19 mouse cellular contexts compared by ENCODE assay signal in genomic region chrX:75372666-75373425, GRCm38 (mm10). TPM values are rescaled to one million over a fixed set of nuclear protein-coding genes. Genes with fewer than 3 reads are reported as not detected.
DNase-seq lines count a peak whose midpoint lies in the region; ATAC-seq and TF ChIP-seq lines count a peak whose summit lies in the region.
"Had no signal": no experiment of that assay in that cellular context is flagged by ENCODE, and none has a peak within 500 bp of the region (broad histone marks: within the 10 kb centered on the region; RNA-seq: fewer than 3 reads in every experiment).

No protein-coding gene starts in this region.

- DNase-seq in embryonic facial prominence, embryonic 14.5 days (ENCODE audit: low spot score), result peak; percentile 27
- no peak for DNase-seq in embryonic facial prominence, embryonic 10.5 days (ENCODE audit: low spot score)
- DNase-seq in kidney, adult 9 months, result peak; percentile 56
- no peak for DNase-seq in kidney, postnatal 4 days
- no peak for DNase-seq in lung, postnatal 4 days
- DNase-seq in cerebellum, adult 2 months, result no peak
- DNase-seq: cerebellum, postnatal 25 days; gastrocnemius, postnatal 10 days; liver, postnatal 0 days; thymus, postnatal 14 days had no signal

- H3K9me3 ChIP-seq in embryonic facial prominence, embryonic 14.5 days (ENCODE audit: control insufficient read depth, low read length), result no peaks in the 10 kb centered on the region
- no peaks in the 10 kb centered on the region for H3K9me3 ChIP-seq in embryonic facial prominence, embryonic 10.5 days
- no peaks in the 10 kb centered on the region for H3K9me3 ChIP-seq in lung, embryonic 16.5 days (ENCODE audit: control insufficient read depth, low read length)
- H3K9me3 ChIP-seq: limb, embryonic 12.5 days; midbrain, embryonic 10.5 days; neural tube, embryonic 13.5 days; stomach, embryonic 15.5 days had no signal

- H3K27ac ChIP-seq in embryonic facial prominence, embryonic 14.5 days (replicated peaks; ENCODE audit: low read depth, low read length), result no peak overlapping the region
- no peak overlapping the region for H3K27ac ChIP-seq in embryonic facial prominence, embryonic 10.5 days (replicated peaks)
- H3K27ac ChIP-seq in lung, embryonic 16.5 days (ENCODE audit: low read length), result peak overlapping the region; percentile 70; the same call in 1 of the 2 replicates
- H3K27ac ChIP-seq in cerebellum, adult 2 months (ENCODE audit: insufficient read depth, low read length), result no peak overlapping the region
- H3K27ac ChIP-seq: limb, embryonic 12.5 days; midbrain, embryonic 10.5 days; neural tube, embryonic 13.5 days; stomach, embryonic 15.5 days had no signal

- WGBS in embryonic facial prominence, embryonic 14.5 days, result 68% methylated on average over 2 of the region's 2 CpGs
- 90% methylated on average over 2 of the region's 2 CpGs for WGBS in embryonic facial prominence, embryonic 10.5 days
- WGBS in lung, embryonic 16.5 days, result 41% methylated on average over 2 of the region's 2 CpGs
- 52% methylated on average over 2 of the region's 2 CpGs for WGBS in cerebellum, adult 2 months

- no peaks in the 10 kb centered on the region for H3K4me1 ChIP-seq in embryonic facial prominence, embryonic 14.5 days (ENCODE audit: control insufficient read depth, insufficient read depth, low read length)
- no peaks in the 10 kb centered on the region for H3K4me1 ChIP-seq in embryonic facial prominence, embryonic 10.5 days
- no peaks in the 10 kb centered on the region for H3K4me1 ChIP-seq in lung, embryonic 16.5 days (replicated peaks; ENCODE audit: control insufficient read depth, insufficient read depth, low read length)
- H3K4me1 ChIP-seq in cerebellum, adult 2 months (ENCODE audit: control insufficient read depth, insufficient read depth, low read length), result no peaks in the 10 kb centered on the region
- H3K4me1 ChIP-seq: limb, embryonic 12.5 days; midbrain, embryonic 10.5 days; neural tube, embryonic 13.5 days; stomach, embryonic 15.5 days had no signal

- no peak overlapping the region for H3K9ac ChIP-seq in embryonic facial prominence, embryonic 14.5 days (ENCODE audit: low read depth, low read length)
- no peak overlapping the region for H3K9ac ChIP-seq in lung, embryonic 16.5 days (ENCODE audit: low read length)
- H3K9ac ChIP-seq: limb, embryonic 12.5 days; liver, postnatal 0 days; neural tube, embryonic 13.5 days; stomach, embryonic 15.5 days had no signal

- no peak for TF ChIP-seq CTCF in cerebellum, adult 2 months (IDR thresholded peaks at IDR 0.05; ENCODE audit: borderline replicate concordance, insufficient read depth, low read depth, low read length)

- TF ChIP-seq POLR2A in cerebellum, adult 2 months (IDR thresholded peaks at IDR 0.05; ENCODE audit: borderline replicate concordance, insufficient read depth, low read length), result no peak

- H3K36me3 ChIP-seq in embryonic facial prominence, embryonic 14.5 days (ENCODE audit: control insufficient read depth, insufficient read depth, low read length), result no peaks in the 10 kb centered on the region
- H3K36me3 ChIP-seq in embryonic facial prominence, embryonic 10.5 days (replicated peaks), result no peaks in the 10 kb centered on the region
- no peaks in the 10 kb centered on the region for H3K36me3 ChIP-seq in lung, embryonic 16.5 days (ENCODE audit: control insufficient read depth, insufficient read depth, low read length)
- H3K36me3 ChIP-seq: limb, embryonic 12.5 days; midbrain, embryonic 10.5 days; neural tube, embryonic 13.5 days; stomach, embryonic 15.5 days had no signal

- H3K4me2 ChIP-seq in embryonic facial prominence, embryonic 14.5 days (ENCODE audit: low read depth, low read length), result no peak overlapping the region
- no peak overlapping the region for H3K4me2 ChIP-seq in lung, embryonic 16.5 days (ENCODE audit: low read depth, low read length)
- H3K4me2 ChIP-seq: limb, embryonic 12.5 days; neural tube, embryonic 13.5 days; stomach, embryonic 15.5 days had no signal

- ATAC-seq in embryonic facial prominence, embryonic 14.5 days (ENCODE audit: low read depth), result no peak
- ATAC-seq in lung, embryonic 16.5 days (ENCODE audit: low read depth), result peak; percentile 94
- no peak for ATAC-seq in frontal cortex, adult (ENCODE audit: low TSS enrichment)
- ATAC-seq: activated CD4-positive, CD25-positive, alpha-beta regulatory T cell, adult 4 months; hindbrain, embryonic 16.5 days; liver, postnatal 0 days had no signal

- no peaks in the 10 kb centered on the region for H3K27me3 ChIP-seq in embryonic facial prominence, embryonic 14.5 days (replicated peaks; ENCODE audit: control insufficient read depth, insufficient read depth, low read length)
- no peaks in the 10 kb centered on the region for H3K27me3 ChIP-seq in embryonic facial prominence, embryonic 10.5 days (replicated peaks; ENCODE audit: low read depth, poor library complexity, severe bottlenecking)
- no peaks in the 10 kb centered on the region for H3K27me3 ChIP-seq in lung, embryonic 16.5 days (ENCODE audit: control insufficient read depth, insufficient read depth, low read depth, low read length)
- no peaks in the 10 kb centered on the region for H3K27me3 ChIP-seq in cerebellum, adult 2 months (ENCODE audit: control insufficient read depth, insufficient read depth, low read length)
- H3K27me3 ChIP-seq: limb, embryonic 12.5 days; neural tube, embryonic 13.5 days; stomach, embryonic 15.5 days had no signal

- no peak overlapping the region for H3K4me3 ChIP-seq in embryonic facial prominence, embryonic 14.5 days (ENCODE audit: low read depth, low read length)
- H3K4me3 ChIP-seq in embryonic facial prominence, embryonic 10.5 days, result no peak overlapping the region
- no peak overlapping the region for H3K4me3 ChIP-seq in lung, embryonic 16.5 days (ENCODE audit: low read length)
- no peak overlapping the region for H3K4me3 ChIP-seq in cerebellum, adult 2 months (replicated peaks; ENCODE audit: insufficient read depth, low read depth, low read length)
- H3K4me3 ChIP-seq: limb, embryonic 12.5 days; midbrain, embryonic 10.5 days; neural tube, embryonic 13.5 days; stomach, embryonic 15.5 days had no signal

RNA-seq across cellular contexts. Expression of gene Fundc2, which starts 9.4 kb away (rescaled TPM):
- polyA plus RNA-seq in embryonic facial prominence, embryonic 14.5 days (2014; fragmentation: Nextera tagmentation; extraction: Ambion mirVana), result 83.9 and 85.9 TPM in 2 replicates
- polyA plus RNA-seq in embryonic facial prominence, embryonic 10.5 days (2016; fragmentation: Nextera tagmentation; extraction: Ambion mirVana), result 34.6 and 39.8 TPM in 2 replicates
- polyA plus RNA-seq in lung, embryonic 16.5 days (2015; fragmentation: Nextera tagmentation; extraction: Ambion mirVana), result 72.9 and 73.4 TPM in 2 replicates
- 38.3 and 39.4 TPM in 2 replicates for polyA plus RNA-seq in cerebellum, adult 2 months (2012; rRNA removed)

RNA-seq across cellular contexts. Expression of gene F8, which starts 9.6 kb away (rescaled TPM):
- polyA plus RNA-seq in embryonic facial prominence, embryonic 14.5 days (2014; fragmentation: Nextera tagmentation; extraction: Ambion mirVana), result 2.4 and 2.7 TPM in 2 replicates
- polyA plus RNA-seq in embryonic facial prominence, embryonic 10.5 days (2016; fragmentation: Nextera tagmentation; extraction: Ambion mirVana), result 1.7 and 2.1 TPM in 2 replicates
- polyA plus RNA-seq in lung, embryonic 16.5 days (2015; fragmentation: Nextera tagmentation; extraction: Ambion mirVana), result 2.2 and 2.4 TPM in 2 replicates
- 0.74 and 0.75 TPM in 2 replicates for polyA plus RNA-seq in cerebellum, adult 2 months (2012; rRNA removed)

RNA-seq across cellular contexts. Expression of gene Cmc4, which starts 43.5 kb away (rescaled TPM):
- 20.5 and 20.7 TPM in 2 replicates for polyA plus RNA-seq in embryonic facial prominence, embryonic 14.5 days (2014; fragmentation: Nextera tagmentation; extraction: Ambion mirVana)
- 14.8 and 17.4 TPM in 2 replicates for polyA plus RNA-seq in embryonic facial prominence, embryonic 10.5 days (2016; fragmentation: Nextera tagmentation; extraction: Ambion mirVana)
- 22.2 and 25.3 TPM in 2 replicates for polyA plus RNA-seq in lung, embryonic 16.5 days (2015; fragmentation: Nextera tagmentation; extraction: Ambion mirVana)
- 20.3 and 20.6 TPM in 2 replicates for polyA plus RNA-seq in cerebellum, adult 2 months (2012; rRNA removed)
- polyA plus RNA-seq: small intestine, adult 2 months had no signal

RNA-seq across cellular contexts. Expression of gene Mtcp1, which starts 43.5 kb away (rescaled TPM):
- polyA plus RNA-seq in embryonic facial prominence, embryonic 14.5 days (2014; fragmentation: Nextera tagmentation; extraction: Ambion mirVana), result 5.7 and 8.0 TPM in 2 replicates
- polyA plus RNA-seq in embryonic facial prominence, embryonic 10.5 days (2016; fragmentation: Nextera tagmentation; extraction: Ambion mirVana), result 9.4 and 10.0 TPM in 2 replicates
- 11.9 and 12.0 TPM in 2 replicates for polyA plus RNA-seq in lung, embryonic 16.5 days (2015; fragmentation: Nextera tagmentation; extraction: Ambion mirVana)
- polyA plus RNA-seq in cerebellum, adult 2 months (2012; rRNA removed), result 8.3 and 10.1 TPM in 2 replicates

RNA-seq across cellular contexts. Expression of gene Brcc3, which starts 43.6 kb away (rescaled TPM):
- 46.6 and 49.2 TPM in 2 replicates for polyA plus RNA-seq in embryonic facial prominence, embryonic 14.5 days (2014; fragmentation: Nextera tagmentation; extraction: Ambion mirVana)
- 79.3 and 83.0 TPM in 2 replicates for polyA plus RNA-seq in embryonic facial prominence, embryonic 10.5 days (2016; fragmentation: Nextera tagmentation; extraction: Ambion mirVana)
- polyA plus RNA-seq in lung, embryonic 16.5 days (2015; fragmentation: Nextera tagmentation; extraction: Ambion mirVana), result 59.6 and 60.7 TPM in 2 replicates
- 24.9 and 26.4 TPM in 2 replicates for polyA plus RNA-seq in cerebellum, adult 2 months (2012; rRNA removed)

Comparison
In these comparisons a context has a peak if more than half of its experiments do, and no peak if none do; other contexts are left out.
1. DNase-seq: peak in embryonic facial prominence, embryonic 14.5 days (single experiment) and kidney, adult 9 months (single experiment); none in embryonic facial prominence, embryonic 10.5 days (single experiment), kidney, postnatal 4 days (0 of 2), lung, postnatal 4 days (0 of 2) and cerebellum, adult 2 months (0 of 2).